Mouse (Mus musculus): ENCODE data around the gene Tent5d.
A peak's percentile ranks its signal among the peaks of the same experiment; 100 is the strongest.

Gene Tent5d

GRCm38 (mm10) chrX:107792290-107792689 is at the start of gene Tent5d:
Gene Tent5d, plus strand, starts transcription at chrX:107792590.
- DNase-seq (ENCODE audit: low spot score in 2 of 2) = no peak

GRCm38 (mm10) chrX:107767896-107768295 is 24.5 kb upstream of the Tent5d start:
- DNase-seq (ENCODE audit: low spot score in 2 of 2) = no peak

- DNase-seq (ENCODE audit: low spot score in 2 of 2) = no peak
These were observed 2.3 kb upstream of the Tent5d start for GRCm38 (mm10) chrX:107790136-107790535.

GRCm38 (mm10) chrX:107790750-107791493 is 1.5 kb upstream of the Tent5d start:
- no peak for DNase-seq (ENCODE audit: low spot score in 2 of 2)

- DNase-seq (ENCODE audit: low spot score in 2 of 2) = no peak
These were observed 3.4 kb downstream of the Tent5d start for GRCm38 (mm10) chrX:107795785-107796184.

- no peak for DNase-seq (ENCODE audit: low spot score in 2 of 2)
These were observed 4.5 kb downstream of the Tent5d start for GRCm38 (mm10) chrX:107796919-107797318.

- DNase-seq (ENCODE audit: low spot score in 2 of 2) = no peak
These were observed 19.7 kb downstream of the Tent5d start for GRCm38 (mm10) chrX:107812120-107812519.

- DNase-seq (ENCODE audit: low spot score in 2 of 2) = peak; percentile 4 to 7
These were observed 23.3 kb downstream of the Tent5d start for GRCm38 (mm10) chrX:107815502-107816217.

GRCm38 (mm10) chrX:107816218-107816554 is 23.8 kb downstream of the Tent5d start, which contains the start of gene 2610002M06Rik:
Gene 2610002M06Rik, minus strand, starts transcription at chrX:107816334.
- peak; percentile 61 to 70 for DNase-seq (ENCODE audit: low spot score in 2 of 2)

- DNase-seq (ENCODE audit: low spot score in 2 of 2) = no peak
These were observed 24.3 kb downstream of the Tent5d start for GRCm38 (mm10) chrX:107816726-107817125.

- DNase-seq (ENCODE audit: low spot score in 2 of 2) = no peak
These were observed 65.8 kb downstream of the Tent5d start for GRCm38 (mm10) chrX:107858165-107858564.
